Mouse (Mus musculus): ENCODE measurements around the gene Cbr1. TPM values are rescaled to one million over a fixed set of nuclear protein-coding genes. Genes with fewer than 3 reads are reported as not detected.

Gene Cbr1
- 58.6 and 59.4 TPM in 2 replicates for polyA plus RNA-seq (2015; fragmentation: Nextera tagmentation; extraction: Ambion mirVana)

- H3K4me1 ChIP-seq: peaks cover 23% of the 10 kb centered on the region
- peak within 1 kb of the TSS; percentile 72 for H3K4me3 ChIP-seq
- no peaks in the 10 kb centered on the region for H3K9me3 ChIP-seq
- peak within 1 kb of the TSS; percentile 85 for H3K4me2 ChIP-seq
- H3K27me3 ChIP-seq (replicated peaks): no peaks in the 10 kb centered on the region; the same call in 1 of the 2 replicates
- peaks cover 16% of the 10 kb centered on the region for H3K36me3 ChIP-seq
- no peak for ATAC-seq (ENCODE audit: extremely low read depth, insufficient number of reproducible peaks, low FRiP score, low TSS enrichment)
- 74% methylated on average over 4 of the region's 4 CpGs for WGBS
- H3K27ac ChIP-seq (replicated peaks): 0 out of 2 replicates have a peak within 1 kb of the TSS, but pooled peaks have one; percentile 88
- H3K9ac ChIP-seq: peak within 1 kb of the TSS; percentile 85
These were observed at the start of gene Cbr1 for GRCm38 (mm10) chr16:93605553-93605952. Gene Cbr1 (plus strand): TSS chr16:93605853.

GRCm38 (mm10) chr16:93557646-93558045, 48.0 kb upstream of the Cbr1 start:
- no peak for ATAC-seq (ENCODE audit: extremely low read depth, insufficient number of reproducible peaks, low FRiP score, low TSS enrichment)
- Histone ChIP-seq H3K4me1 (peaks cover 9% of the 10 kb centered on the region), H3K4me3 (no peak overlapping the region), H3K9me3 (no peaks in the 10 kb centered on the region), H3K4me2 (no peak overlapping the region), H3K27me3 (replicated peaks) (0 out of 2 replicates have a peak, but pooled peaks cover 7% of the 10 kb centered on the region), H3K27ac (replicated peaks) (no peak overlapping the region), H3K9ac (no peak overlapping the region), H3K36me3 (no peaks in the 10 kb centered on the region)
- 66% methylated on average over 8 of the region's 8 CpGs for WGBS

GRCm38 (mm10) chr16:93558499-93558898, 47.2 kb upstream of the Cbr1 start:
- H3K27me3 ChIP-seq (replicated peaks): 0 out of 2 replicates have a peak, but pooled peaks cover 7% of the 10 kb centered on the region
- peaks cover 9% of the 10 kb centered on the region for H3K4me1 ChIP-seq
- no peak overlapping the region for H3K4me3 ChIP-seq
- H3K27ac ChIP-seq (replicated peaks): no peak overlapping the region
- peak overlapping the region; percentile 28 for H3K4me2 ChIP-seq
- WGBS: 29% methylated on average over 12 of the region's 12 CpGs
- H3K9ac ChIP-seq: no peak overlapping the region
- no peaks in the 10 kb centered on the region for H3K36me3 ChIP-seq
- no peaks in the 10 kb centered on the region for H3K9me3 ChIP-seq
- no peak for ATAC-seq (ENCODE audit: extremely low read depth, insufficient number of reproducible peaks, low FRiP score, low TSS enrichment)

GRCm38 (mm10) chr16:93572383-93572782, 33.3 kb upstream of the Cbr1 start:
- Histone ChIP-seq H3K9ac (no peak overlapping the region), H3K4me1 (peaks cover 5% of the 10 kb centered on the region), H3K36me3 (no peaks in the 10 kb centered on the region), H3K4me2 (no peak overlapping the region), H3K27me3 (replicated peaks) (peaks cover 17% of the 10 kb centered on the region; the same call in 1 of the 2 replicates), H3K9me3 (no peaks in the 10 kb centered on the region), H3K27ac (replicated peaks) (no peak overlapping the region), H3K4me3 (no peak overlapping the region)
- 83% methylated on average over 6 of the region's 6 CpGs for WGBS
- no peak for ATAC-seq (ENCODE audit: extremely low read depth, insufficient number of reproducible peaks, low FRiP score, low TSS enrichment)

GRCm38 (mm10) chr16:93573434-93573833, 32.2 kb upstream of the Cbr1 start:
- no peak overlapping the region for H3K4me2 ChIP-seq
- H3K27me3 ChIP-seq (replicated peaks): peaks cover 22% of the 10 kb centered on the region; the same call in 1 of the 2 replicates
- ATAC-seq (ENCODE audit: extremely low read depth, insufficient number of reproducible peaks, low FRiP score, low TSS enrichment): no peak
- WGBS: 83% methylated on average over 5 of the region's 5 CpGs
- no peaks in the 10 kb centered on the region for H3K9me3 ChIP-seq
- peaks cover 6% of the 10 kb centered on the region for H3K4me1 ChIP-seq
- H3K4me3 ChIP-seq: no peak overlapping the region
- H3K9ac ChIP-seq: no peak overlapping the region
- H3K27ac ChIP-seq (replicated peaks): no peak overlapping the region
- no peaks in the 10 kb centered on the region for H3K36me3 ChIP-seq

- Histone ChIP-seq H3K9me3 (no peaks in the 10 kb centered on the region), H3K4me1 (peaks cover 7% of the 10 kb centered on the region), H3K27me3 (replicated peaks) (peaks cover 22% of the 10 kb centered on the region; the same call in 1 of the 2 replicates), H3K36me3 (no peaks in the 10 kb centered on the region), H3K9ac (0 out of 2 replicates have a peak overlapping the region, but pooled peaks have one; percentile 5), H3K4me2 (peak overlapping the region; percentile 4; the same call in 1 of the 2 replicates), H3K27ac (replicated peaks) (no peak overlapping the region), H3K4me3 (no peak overlapping the region)
- no peak for ATAC-seq (ENCODE audit: extremely low read depth, insufficient number of reproducible peaks, low FRiP score, low TSS enrichment)
- WGBS: 45% methylated on average over 18 of the region's 18 CpGs
These were observed 31.0 kb upstream of the Cbr1 start for GRCm38 (mm10) chr16:93574521-93575191.

- Histone ChIP-seq H3K4me1 (peaks cover 8% of the 10 kb centered on the region), H3K9me3 (no peaks in the 10 kb centered on the region), H3K36me3 (no peaks in the 10 kb centered on the region), H3K27me3 (replicated peaks) (peaks cover 22% of the 10 kb centered on the region; the same call in 1 of the 2 replicates), H3K4me2 (no peak overlapping the region), H3K27ac (replicated peaks) (no peak overlapping the region), H3K9ac (no peak overlapping the region), H3K4me3 (no peak overlapping the region)
- 80% methylated on average over 5 of the region's 5 CpGs for WGBS
- no peak for ATAC-seq (ENCODE audit: extremely low read depth, insufficient number of reproducible peaks, low FRiP score, low TSS enrichment)
These were observed 30.1 kb upstream of the Cbr1 start for GRCm38 (mm10) chr16:93575574-93575973.

GRCm38 (mm10) chr16:93576412-93577082, 29.1 kb upstream of the Cbr1 start:
- H3K9me3 ChIP-seq: no peaks in the 10 kb centered on the region
- no peaks in the 10 kb centered on the region for H3K36me3 ChIP-seq
- peak overlapping the region; percentile 31 for H3K4me2 ChIP-seq
- H3K4me3 ChIP-seq: no peak overlapping the region
- H3K27me3 ChIP-seq (replicated peaks): peaks cover 22% of the 10 kb centered on the region; the same call in 1 of the 2 replicates
- WGBS: 31% methylated on average over 14 of the region's 14 CpGs
- H3K4me1 ChIP-seq: peaks cover 16% of the 10 kb centered on the region
- no peak overlapping the region for H3K27ac ChIP-seq (replicated peaks)
- no peak overlapping the region for H3K9ac ChIP-seq
- ATAC-seq (ENCODE audit: extremely low read depth, insufficient number of reproducible peaks, low FRiP score, low TSS enrichment): no peak

GRCm38 (mm10) chr16:93578346-93579005, 27.2 kb upstream of the Cbr1 start:
- Histone ChIP-seq H3K9me3 (no peaks in the 10 kb centered on the region), H3K4me2 (no peak overlapping the region), H3K27me3 (replicated peaks) (peaks cover 22% of the 10 kb centered on the region; the same call in 1 of the 2 replicates), H3K4me3 (no peak overlapping the region), H3K36me3 (peaks cover 2% of the 10 kb centered on the region), H3K4me1 (peaks cover 16% of the 10 kb centered on the region), H3K9ac (no peak overlapping the region), H3K27ac (replicated peaks) (no peak overlapping the region)
- 77% methylated on average over 8 of the region's 8 CpGs for WGBS
- no peak for ATAC-seq (ENCODE audit: extremely low read depth, insufficient number of reproducible peaks, low FRiP score, low TSS enrichment)

- peak; percentile 68; the same call in 1 of the 2 replicates for ATAC-seq (ENCODE audit: extremely low read depth, insufficient number of reproducible peaks, low FRiP score, low TSS enrichment)
- H3K4me3 ChIP-seq: no peak overlapping the region
- peaks cover 18% of the 10 kb centered on the region for H3K36me3 ChIP-seq
- peak overlapping the region; percentile 66 for H3K27ac ChIP-seq (replicated peaks)
- H3K4me2 ChIP-seq: no peak overlapping the region
- no peaks in the 10 kb centered on the region for H3K9me3 ChIP-seq
- no peak overlapping the region for H3K9ac ChIP-seq
- peaks cover 11% of the 10 kb centered on the region for H3K4me1 ChIP-seq
- peaks cover 15% of the 10 kb centered on the region; the same call in 1 of the 2 replicates for H3K27me3 ChIP-seq (replicated peaks)
- WGBS: 19% methylated on average over 6 of the region's 6 CpGs
These were observed 24.5 kb upstream of the Cbr1 start for GRCm38 (mm10) chr16:93581125-93581524.

All from heart, embryonic 13.5 days (tissue).